Mouse (Mus musculus): ENCODE results near the gene Rbpj. TPM values are rescaled to one million over a fixed set of nuclear protein-coding genes. Genes with fewer than 3 reads are reported as not detected.

The Rbpj gene
- 10 to 100 TPM; 37.6 to 53.7 (median 46.0) TPM for total RNA-seq (2022)

- no peak for DNase-seq
These were observed at the start of gene Rbpj for GRCm38 (mm10) chr5:53465883-53466282. TSS of gene Rbpj (plus strand) at chr5:53466152.

GRCm38 (mm10) chr5:53420777-53421176 is 45.2 kb upstream of the Rbpj start:
- no peak for DNase-seq

- DNase-seq = no peak
These were observed 44.7 kb upstream of the Rbpj start for GRCm38 (mm10) chr5:53421291-53421690.

GRCm38 (mm10) chr5:53427411-53427810 is 38.5 kb upstream of the Rbpj start:
- DNase-seq = peak; percentile 78

DNA sequence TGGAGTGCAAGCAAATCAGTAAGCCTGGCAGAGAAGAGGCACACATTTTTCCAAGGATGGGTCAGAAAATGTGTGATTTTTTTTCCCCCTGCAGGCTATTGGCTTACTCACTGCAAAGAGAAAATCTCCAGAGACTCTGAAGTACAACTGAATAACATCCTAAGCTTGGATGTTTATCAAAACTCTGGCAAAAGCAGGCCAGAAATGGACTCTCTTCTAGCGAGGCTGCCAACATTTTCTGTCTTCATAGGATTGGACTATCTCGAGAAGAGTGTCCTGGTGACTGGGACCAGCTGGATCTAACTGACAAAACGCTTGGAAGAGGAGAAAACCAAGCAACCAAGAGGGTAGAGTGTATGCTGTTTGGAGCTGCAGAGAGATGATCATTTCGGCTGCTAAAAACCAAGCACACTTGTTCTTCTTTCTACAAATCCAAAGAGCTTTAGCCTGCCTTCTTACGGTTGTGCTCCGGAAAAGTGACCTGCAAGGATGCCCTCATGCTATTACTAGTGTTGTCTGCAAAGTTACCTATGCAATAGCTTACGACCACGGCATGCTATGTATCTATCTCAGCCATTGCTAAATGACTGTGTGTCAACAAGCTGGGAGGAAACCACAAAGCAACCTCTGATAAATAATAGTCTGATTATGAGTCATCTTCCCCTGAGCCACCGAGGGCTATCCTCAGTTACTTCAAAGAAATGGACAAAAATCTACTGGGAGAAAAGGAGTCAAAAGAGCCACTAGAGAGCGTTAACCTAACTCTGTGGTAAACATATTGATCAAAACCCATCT is 36.1 kb upstream of the Rbpj start:
- DNase-seq = no peak

DNA sequence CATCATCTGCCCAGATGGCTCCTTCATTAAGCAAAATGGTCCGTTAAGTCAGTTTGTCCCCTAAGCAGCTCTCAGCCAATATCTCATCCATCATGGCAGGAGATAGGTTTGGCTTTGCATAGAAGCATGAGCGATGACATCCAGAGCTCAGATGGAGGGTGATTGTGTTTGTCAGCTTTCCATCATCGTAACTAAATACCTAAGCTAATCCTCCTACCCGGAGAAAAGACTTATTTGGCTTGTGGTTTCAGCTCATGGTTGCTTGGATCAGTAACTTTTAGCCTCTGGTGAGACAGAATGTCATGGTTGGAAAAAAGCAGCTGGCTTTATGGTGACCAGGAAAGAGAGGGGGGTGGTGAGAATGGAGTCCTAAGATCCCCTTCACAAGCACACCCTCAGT is 33.5 kb upstream of the Rbpj start:
- DNase-seq = no peak

GRCm38 (mm10) chr5:53436905-53437632 is 28.9 kb upstream of the Rbpj start:
- DNase-seq = no peak

DNA sequence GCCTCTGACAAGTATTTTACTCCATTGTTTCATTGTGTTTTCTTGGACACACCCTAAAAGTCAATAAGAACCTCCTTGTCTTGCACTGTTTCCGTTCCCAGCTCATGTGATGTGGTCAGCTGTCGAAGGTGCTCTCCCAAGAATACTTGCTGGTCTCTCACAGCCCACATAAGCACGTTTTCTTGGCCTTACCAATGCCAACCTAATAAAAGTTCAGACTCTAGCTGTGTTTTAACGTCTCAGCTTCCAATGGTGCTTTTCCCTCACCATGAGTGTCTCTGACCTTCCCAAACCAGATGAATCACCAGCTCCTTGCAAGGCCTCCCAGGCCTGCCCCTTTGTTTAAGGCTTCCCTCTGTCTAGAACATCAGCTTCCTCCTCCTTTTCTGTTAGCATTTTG is 28.2 kb upstream of the Rbpj start:
- no peak for DNase-seq

GRCm38 (mm10) chr5:53438268-53438667 is 27.7 kb upstream of the Rbpj start:
- DNase-seq = no peak

DNA sequence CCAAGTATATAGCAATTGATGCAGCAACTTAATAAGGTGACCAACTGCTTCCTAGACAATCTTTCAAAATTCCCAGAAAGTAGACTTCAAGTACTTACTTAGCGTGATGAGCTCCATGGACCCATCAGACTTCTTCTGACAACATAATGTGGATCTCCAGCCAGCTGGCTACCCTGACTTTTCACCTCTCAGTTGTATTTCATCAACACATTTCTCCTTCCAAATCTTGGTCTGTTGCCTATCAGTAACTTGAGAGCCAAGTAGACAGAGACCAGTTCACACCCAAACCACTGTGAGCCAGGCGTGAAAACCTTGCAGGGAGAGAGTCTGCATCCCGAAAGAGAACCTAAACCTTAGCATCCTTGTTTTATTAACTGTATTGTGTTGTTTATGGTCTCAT is 26.3 kb upstream of the Rbpj start:
- no peak for DNase-seq

DNA sequence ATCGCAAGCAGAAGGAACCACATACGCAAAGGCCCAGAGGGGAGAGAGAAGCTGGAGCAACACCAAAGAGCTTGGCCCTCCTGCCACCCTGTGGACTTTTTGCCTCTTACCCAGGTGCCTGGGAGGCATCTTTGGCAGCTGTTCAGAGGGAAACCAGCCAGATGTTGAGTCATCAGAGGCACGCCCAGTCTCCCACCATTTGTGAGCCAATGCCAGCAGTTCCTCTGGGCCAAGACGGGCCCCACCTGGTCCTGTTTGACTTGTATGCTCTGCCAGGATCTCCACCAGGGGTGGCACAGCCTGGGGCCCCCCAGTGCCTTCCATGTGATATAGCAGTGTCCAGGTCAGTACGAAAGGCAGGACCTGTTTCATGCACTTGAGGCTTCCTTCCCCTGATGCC is 21.9 kb upstream of the Rbpj start:
- DNase-seq = peak; percentile 52

DNA sequence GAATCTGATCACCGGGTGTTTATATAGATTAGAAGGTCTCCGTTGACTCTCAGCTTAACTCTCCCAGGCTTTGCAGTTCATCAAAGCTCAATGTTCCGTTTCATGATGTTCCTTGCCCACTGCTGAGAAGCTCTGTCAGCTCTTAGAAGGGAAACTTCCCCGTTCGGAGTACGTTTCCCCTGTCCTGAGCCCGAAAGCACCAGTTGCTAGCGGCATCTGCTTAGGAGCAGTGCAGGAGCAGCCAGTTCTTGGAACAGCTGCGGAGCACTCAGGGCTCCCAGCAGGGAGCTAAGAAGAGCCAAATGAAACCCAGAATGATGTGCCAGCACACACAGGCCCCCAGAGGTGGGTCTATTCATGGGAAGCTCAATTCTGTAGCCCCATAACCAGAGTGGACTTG is 15.0 kb upstream of the Rbpj start:
- no peak for DNase-seq

DNA sequence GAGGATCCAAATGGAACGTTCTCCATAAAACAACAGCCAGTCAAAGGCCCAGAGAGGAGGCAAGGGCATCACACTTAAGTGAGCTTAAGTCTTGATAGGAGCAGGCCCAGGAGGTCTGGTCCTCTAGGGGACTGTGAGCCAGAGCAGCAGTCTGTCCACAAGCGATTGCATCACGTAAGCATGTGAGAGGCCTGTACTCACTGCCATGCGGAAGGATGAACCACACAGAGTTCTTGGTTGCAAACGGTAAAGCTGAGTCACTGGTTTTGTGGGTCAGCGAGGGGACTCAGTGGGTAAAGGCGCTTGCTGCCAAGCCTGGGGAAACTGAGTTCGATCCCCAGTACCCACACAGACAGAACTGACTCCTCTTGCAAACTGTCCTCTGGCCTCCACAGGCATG is 14.1 kb upstream of the Rbpj start:
- no peak for DNase-seq

DNA sequence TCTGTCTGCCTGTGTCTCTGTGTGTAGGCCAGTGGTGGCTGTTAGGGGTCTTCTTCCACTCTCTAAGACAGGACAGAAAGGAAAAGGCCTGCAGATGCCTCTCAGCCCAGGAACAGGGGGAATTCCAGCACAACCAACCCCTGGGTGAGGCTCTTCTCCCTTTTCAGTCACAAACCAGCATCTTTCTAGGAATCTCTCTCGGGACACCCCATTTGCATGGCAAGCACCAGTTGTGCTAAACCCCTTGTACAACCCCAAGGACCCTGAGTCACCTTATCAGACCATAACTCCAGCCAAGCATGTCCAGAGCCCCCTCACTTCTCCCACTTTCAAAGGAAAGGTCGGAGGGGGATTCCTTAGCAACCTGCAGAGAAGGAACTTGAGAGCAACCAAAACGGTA is 13.0 kb upstream of the Rbpj start:
- no peak for DNase-seq

GRCm38 (mm10) chr5:53454706-53455105 is 11.2 kb upstream of the Rbpj start:
- DNase-seq = no peak

- no peak for DNase-seq
These were observed 10.5 kb upstream of the Rbpj start for GRCm38 (mm10) chr5:53455459-53455858.

DNA sequence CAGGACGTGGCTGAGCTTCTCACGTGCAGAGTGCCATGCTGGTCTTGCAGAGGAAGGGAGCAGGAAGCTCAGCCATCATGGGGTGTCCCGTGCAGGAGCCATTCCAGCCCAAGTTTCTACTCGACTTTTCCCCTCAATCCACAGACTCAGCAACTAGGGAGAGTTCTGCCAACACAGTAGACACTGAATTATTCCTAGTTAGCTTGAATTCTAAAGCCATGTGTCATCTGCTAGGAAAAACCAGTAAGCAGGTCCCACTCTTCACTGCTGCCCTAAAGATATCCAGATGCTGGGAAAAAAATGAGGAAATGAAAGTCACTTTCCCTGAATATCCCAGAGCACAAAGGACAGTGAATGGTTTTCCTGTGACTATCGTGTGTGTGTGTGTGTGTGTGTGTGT is 5.8 kb upstream of the Rbpj start:
- no peak for DNase-seq

DNA sequence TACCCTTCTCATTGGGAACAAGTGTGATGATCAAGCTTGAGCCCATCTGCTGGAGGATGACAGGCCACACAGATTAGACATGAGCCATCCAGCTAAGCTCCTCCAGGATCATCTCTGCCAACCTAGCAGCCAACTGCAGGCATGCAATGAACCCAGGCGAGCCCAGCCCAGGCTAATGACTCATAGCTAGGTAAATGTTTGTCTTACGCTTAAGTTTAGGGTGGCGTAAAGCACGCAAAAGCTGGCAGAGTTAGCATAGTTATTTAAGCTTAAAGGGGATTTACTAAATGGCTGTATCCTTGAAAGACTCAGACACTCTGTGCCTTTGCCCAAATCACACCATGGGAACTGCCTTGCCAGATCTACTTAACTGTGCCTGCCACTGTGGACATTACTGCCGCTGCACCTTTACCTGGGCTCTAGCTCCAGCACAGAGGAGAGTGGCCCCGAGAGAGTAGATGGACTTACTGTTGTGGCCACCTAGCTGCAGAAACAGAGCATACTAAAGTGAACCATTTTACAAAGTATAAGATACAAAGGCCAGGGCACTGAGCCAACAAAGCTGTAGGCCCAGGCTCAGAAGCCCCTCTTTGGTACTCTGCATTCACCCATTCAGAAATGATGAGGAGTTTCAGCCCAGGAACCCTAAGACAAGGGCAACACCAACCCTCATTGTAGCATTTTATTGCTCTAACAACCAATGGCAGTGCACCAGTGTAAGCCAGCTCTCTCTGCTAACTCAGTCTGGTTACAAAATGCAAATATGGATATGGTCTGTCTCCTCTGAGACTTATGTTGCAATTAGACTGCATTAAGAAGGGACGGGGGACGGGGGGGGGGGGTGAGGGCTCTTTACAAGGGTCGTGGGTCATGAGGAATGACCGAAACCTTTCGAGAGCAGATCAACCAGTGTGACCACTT is 2.6 kb upstream of the Rbpj start:
- DNase-seq = no peak

DNA sequence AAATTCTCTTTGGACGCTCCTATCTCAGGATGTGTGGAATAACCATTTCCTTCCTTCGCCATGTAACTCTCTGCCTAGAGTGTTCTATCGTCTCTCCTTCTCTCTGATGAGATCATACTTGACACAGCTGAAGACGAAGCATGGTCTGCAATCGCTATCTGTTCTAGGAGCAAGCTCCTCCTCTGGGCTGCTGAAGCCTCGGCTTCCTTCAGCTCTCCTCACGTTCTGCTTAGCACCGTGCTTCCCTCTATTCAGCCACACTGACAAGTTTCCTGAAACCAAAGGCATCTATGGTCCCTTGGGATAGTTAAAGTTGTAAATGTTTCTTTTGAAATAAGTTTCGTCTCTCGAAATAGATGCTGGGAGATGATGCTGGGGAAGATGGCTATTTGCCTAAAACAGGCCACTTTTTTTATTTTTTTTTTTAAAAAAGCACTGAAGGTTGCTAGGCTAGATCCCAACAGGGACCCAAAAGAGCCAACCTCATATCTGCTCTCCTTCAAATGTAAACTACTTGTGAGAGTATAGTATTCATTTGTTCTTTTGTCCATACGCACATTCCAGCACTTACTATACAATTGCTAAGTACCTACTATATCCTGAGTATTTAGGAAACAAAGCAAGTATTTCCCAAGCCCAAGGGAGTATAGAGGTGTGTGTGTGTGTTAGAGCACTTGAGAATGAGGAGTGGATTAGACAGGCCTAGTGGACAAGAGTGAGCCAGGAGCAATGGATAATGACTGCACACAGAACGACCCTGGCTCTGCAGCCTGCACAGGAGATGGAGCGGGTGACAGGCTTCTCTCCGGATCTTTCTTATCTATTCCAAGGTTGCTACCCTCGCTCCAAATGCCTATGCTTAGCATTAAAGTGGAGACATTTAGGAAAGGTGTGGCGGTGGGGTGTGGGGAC is 726 bp downstream of the Rbpj start:
- no peak for DNase-seq

GRCm38 (mm10) chr5:53467602-53468001 is 1.6 kb downstream of the Rbpj start:
- no peak for DNase-seq

GRCm38 (mm10) chr5:53468366-53468765 is 2.4 kb downstream of the Rbpj start:
- DNase-seq = no peak
